Mouse (Mus musculus): ENCODE results near the gene Olfr464. TPM values are rescaled to one million over a fixed set of nuclear protein-coding genes. Genes with fewer than 3 reads are reported as not detected.

The Olfr464 gene
- not detected in 2 replicates for polyA plus RNA-seq (2015; fragmentation: Nextera tagmentation; extraction: Ambion mirVana)

- Histone ChIP-seq H3K9ac (replicated peaks; ENCODE audit: low read depth, low read length) (no peak within 1 kb of the TSS), H3K9me3 (ENCODE audit: control insufficient read depth, low read length) (no peaks in the 10 kb centered on the region), H3K27me3 (replicated peaks; ENCODE audit: control insufficient read depth, insufficient read depth, low read length) (no peaks in the 10 kb centered on the region; the same call in 1 of the 2 replicates), H3K4me3 (replicated peaks; ENCODE audit: low read length) (no peak within 1 kb of the TSS), H3K27ac (ENCODE audit: low read length) (no peak within 1 kb of the TSS), H3K4me1 (replicated peaks; ENCODE audit: control insufficient read depth, insufficient read depth, low read length) (no peaks in the 10 kb centered on the region), H3K36me3 (ENCODE audit: control insufficient read depth, insufficient read depth) (no peaks in the 10 kb centered on the region), H3K4me2 (ENCODE audit: low read length) (no peak within 1 kb of the TSS)
- ATAC-seq, result no peak
- WGBS, result 36% methylated on average over 5 of the region's 5 CpGs
Observed at GRCm38 (mm10) chr11:87920966-87921365, at the start of gene Olfr464. Gene Olfr464 (minus strand): TSS chr11:87920967.

GRCm38 (mm10) chr11:87968356-87969122 lies 47.8 kb upstream of the Olfr464 start:
- Histone ChIP-seq H3K9me3 (ENCODE audit: control insufficient read depth, low read length) (no peaks in the 10 kb centered on the region), H3K4me1 (replicated peaks; ENCODE audit: control insufficient read depth, insufficient read depth, low read length) (peaks cover 3% of the 10 kb centered on the region), H3K27ac (ENCODE audit: low read length) (no peak overlapping the region), H3K27me3 (replicated peaks; ENCODE audit: control insufficient read depth, insufficient read depth, low read length) (no peaks in the 10 kb centered on the region), H3K9ac (replicated peaks; ENCODE audit: low read depth, low read length) (no peak overlapping the region), H3K4me2 (ENCODE audit: low read length) (no peak overlapping the region; the same call in 1 of the 2 replicates), H3K4me3 (replicated peaks; ENCODE audit: low read length) (no peak overlapping the region), H3K36me3 (ENCODE audit: control insufficient read depth, insufficient read depth) (no peaks in the 10 kb centered on the region)
- 18% methylated on average over 17 of the region's 20 CpGs for WGBS
- ATAC-seq, result no peak

GRCm38 (mm10) chr11:87967692-87968289 lies 47.0 kb upstream of the Olfr464 start:
- Histone ChIP-seq H3K27ac (ENCODE audit: low read length) (no peak overlapping the region), H3K4me2 (ENCODE audit: low read length) (peak overlapping the region; percentile 56), H3K36me3 (ENCODE audit: control insufficient read depth, insufficient read depth) (no peaks in the 10 kb centered on the region), H3K4me1 (replicated peaks; ENCODE audit: control insufficient read depth, insufficient read depth, low read length) (peaks cover 3% of the 10 kb centered on the region), H3K9me3 (ENCODE audit: control insufficient read depth, low read length) (no peaks in the 10 kb centered on the region), H3K27me3 (replicated peaks; ENCODE audit: control insufficient read depth, insufficient read depth, low read length) (no peaks in the 10 kb centered on the region), H3K4me3 (replicated peaks; ENCODE audit: low read length) (peak overlapping the region; percentile 20), H3K9ac (replicated peaks; ENCODE audit: low read depth, low read length) (peak overlapping the region; percentile 45; the same call in 1 of the 2 replicates)
- WGBS, result 2% methylated on average over 17 of the region's 17 CpGs
- no peak for ATAC-seq

GRCm38 (mm10) chr11:87966214-87966613 lies 45.4 kb upstream of the Olfr464 start:
- Histone ChIP-seq H3K9ac (replicated peaks; ENCODE audit: low read depth, low read length) (no peak overlapping the region), H3K4me3 (replicated peaks; ENCODE audit: low read length) (no peak overlapping the region), H3K9me3 (ENCODE audit: control insufficient read depth, low read length) (no peaks in the 10 kb centered on the region), H3K27ac (ENCODE audit: low read length) (no peak overlapping the region), H3K27me3 (replicated peaks; ENCODE audit: control insufficient read depth, insufficient read depth, low read length) (no peaks in the 10 kb centered on the region), H3K36me3 (ENCODE audit: control insufficient read depth, insufficient read depth) (no peaks in the 10 kb centered on the region), H3K4me2 (ENCODE audit: low read length) (no peak overlapping the region), H3K4me1 (replicated peaks; ENCODE audit: control insufficient read depth, insufficient read depth, low read length) (peaks cover 3% of the 10 kb centered on the region)
- no peak for ATAC-seq
- 42% methylated on average over 10 of the region's 10 CpGs for WGBS

GRCm38 (mm10) chr11:87965293-87965692 lies 44.5 kb upstream of the Olfr464 start:
- no peak overlapping the region for H3K27ac ChIP-seq (ENCODE audit: low read length)
- ATAC-seq, result no peak
- no peak overlapping the region for H3K4me3 ChIP-seq (replicated peaks; ENCODE audit: low read length)
- H3K4me1 ChIP-seq (replicated peaks; ENCODE audit: control insufficient read depth, insufficient read depth, low read length), result peaks cover 3% of the 10 kb centered on the region
- no peak overlapping the region for H3K4me2 ChIP-seq (ENCODE audit: low read length)
- no peak overlapping the region for H3K9ac ChIP-seq (replicated peaks; ENCODE audit: low read depth, low read length)
- H3K36me3 ChIP-seq (ENCODE audit: control insufficient read depth, insufficient read depth), result no peaks in the 10 kb centered on the region
- WGBS, result 26% methylated on average over 3 of the region's 3 CpGs
- no peaks in the 10 kb centered on the region for H3K27me3 ChIP-seq (replicated peaks; ENCODE audit: control insufficient read depth, insufficient read depth, low read length)
- no peaks in the 10 kb centered on the region for H3K9me3 ChIP-seq (ENCODE audit: control insufficient read depth, low read length)

- no peak overlapping the region for H3K4me2 ChIP-seq (ENCODE audit: low read length)
- no peak overlapping the region for H3K9ac ChIP-seq (replicated peaks; ENCODE audit: low read depth, low read length)
- H3K9me3 ChIP-seq (ENCODE audit: control insufficient read depth, low read length), result no peaks in the 10 kb centered on the region
- no peaks in the 10 kb centered on the region for H3K4me1 ChIP-seq (replicated peaks; ENCODE audit: control insufficient read depth, insufficient read depth, low read length)
- no peak for ATAC-seq
- H3K27me3 ChIP-seq (replicated peaks; ENCODE audit: control insufficient read depth, insufficient read depth, low read length), result no peaks in the 10 kb centered on the region
- H3K36me3 ChIP-seq (ENCODE audit: control insufficient read depth, insufficient read depth), result no peaks in the 10 kb centered on the region
- 41% methylated on average over 7 of the region's 7 CpGs for WGBS
- no peak overlapping the region for H3K4me3 ChIP-seq (replicated peaks; ENCODE audit: low read length)
- H3K27ac ChIP-seq (ENCODE audit: low read length), result no peak overlapping the region
Observed at GRCm38 (mm10) chr11:87957066-87957465, 36.3 kb upstream of the Olfr464 start.

GRCm38 (mm10) chr11:87955144-87955543 lies 34.4 kb upstream of the Olfr464 start:
- Histone ChIP-seq H3K9ac (replicated peaks; ENCODE audit: low read depth, low read length) (no peak overlapping the region), H3K27ac (ENCODE audit: low read length) (no peak overlapping the region), H3K27me3 (replicated peaks; ENCODE audit: control insufficient read depth, insufficient read depth, low read length) (no peaks in the 10 kb centered on the region), H3K4me1 (replicated peaks; ENCODE audit: control insufficient read depth, insufficient read depth, low read length) (no peaks in the 10 kb centered on the region), H3K9me3 (ENCODE audit: control insufficient read depth, low read length) (no peaks in the 10 kb centered on the region), H3K4me2 (ENCODE audit: low read length) (no peak overlapping the region), H3K36me3 (ENCODE audit: control insufficient read depth, insufficient read depth) (no peaks in the 10 kb centered on the region), H3K4me3 (replicated peaks; ENCODE audit: low read length) (no peak overlapping the region)
- ATAC-seq, result no peak
- 4% methylated on average over 1 of the region's 1 CpGs for WGBS

- no peaks in the 10 kb centered on the region for H3K36me3 ChIP-seq (ENCODE audit: control insufficient read depth, insufficient read depth)
- H3K4me2 ChIP-seq (ENCODE audit: low read length), result no peak overlapping the region
- H3K4me1 ChIP-seq (replicated peaks; ENCODE audit: control insufficient read depth, insufficient read depth, low read length), result no peaks in the 10 kb centered on the region
- H3K9me3 ChIP-seq (ENCODE audit: control insufficient read depth, low read length), result no peaks in the 10 kb centered on the region
- H3K4me3 ChIP-seq (replicated peaks; ENCODE audit: low read length), result no peak overlapping the region
- no peaks in the 10 kb centered on the region for H3K27me3 ChIP-seq (replicated peaks; ENCODE audit: control insufficient read depth, insufficient read depth, low read length)
- H3K27ac ChIP-seq (ENCODE audit: low read length), result no peak overlapping the region
- no peak overlapping the region for H3K9ac ChIP-seq (replicated peaks; ENCODE audit: low read depth, low read length)
- WGBS, result 0% methylated on average over 2 of the region's 2 CpGs
- ATAC-seq, result no peak
Observed at GRCm38 (mm10) chr11:87949990-87950389, 29.2 kb upstream of the Olfr464 start.

- no peaks in the 10 kb centered on the region for H3K9me3 ChIP-seq (ENCODE audit: control insufficient read depth, low read length)
- no peak for ATAC-seq
- no peaks in the 10 kb centered on the region for H3K36me3 ChIP-seq (ENCODE audit: control insufficient read depth, insufficient read depth)
- no peak overlapping the region for H3K4me2 ChIP-seq (ENCODE audit: low read length)
- no peaks in the 10 kb centered on the region for H3K27me3 ChIP-seq (replicated peaks; ENCODE audit: control insufficient read depth, insufficient read depth, low read length)
- WGBS, result 73% methylated on average over 3 of the region's 3 CpGs
- H3K4me1 ChIP-seq (replicated peaks; ENCODE audit: control insufficient read depth, insufficient read depth, low read length), result no peaks in the 10 kb centered on the region
- no peak overlapping the region for H3K27ac ChIP-seq (ENCODE audit: low read length)
- no peak overlapping the region for H3K9ac ChIP-seq (replicated peaks; ENCODE audit: low read depth, low read length)
- no peak overlapping the region for H3K4me3 ChIP-seq (replicated peaks; ENCODE audit: low read length)
Observed at GRCm38 (mm10) chr11:87935467-87935866, 14.7 kb upstream of the Olfr464 start.

Measured in forebrain, embryonic 16.5 days (tissue).